ENCODE assay signal across 8 mouse cellular contexts in the genomic region with DNA sequence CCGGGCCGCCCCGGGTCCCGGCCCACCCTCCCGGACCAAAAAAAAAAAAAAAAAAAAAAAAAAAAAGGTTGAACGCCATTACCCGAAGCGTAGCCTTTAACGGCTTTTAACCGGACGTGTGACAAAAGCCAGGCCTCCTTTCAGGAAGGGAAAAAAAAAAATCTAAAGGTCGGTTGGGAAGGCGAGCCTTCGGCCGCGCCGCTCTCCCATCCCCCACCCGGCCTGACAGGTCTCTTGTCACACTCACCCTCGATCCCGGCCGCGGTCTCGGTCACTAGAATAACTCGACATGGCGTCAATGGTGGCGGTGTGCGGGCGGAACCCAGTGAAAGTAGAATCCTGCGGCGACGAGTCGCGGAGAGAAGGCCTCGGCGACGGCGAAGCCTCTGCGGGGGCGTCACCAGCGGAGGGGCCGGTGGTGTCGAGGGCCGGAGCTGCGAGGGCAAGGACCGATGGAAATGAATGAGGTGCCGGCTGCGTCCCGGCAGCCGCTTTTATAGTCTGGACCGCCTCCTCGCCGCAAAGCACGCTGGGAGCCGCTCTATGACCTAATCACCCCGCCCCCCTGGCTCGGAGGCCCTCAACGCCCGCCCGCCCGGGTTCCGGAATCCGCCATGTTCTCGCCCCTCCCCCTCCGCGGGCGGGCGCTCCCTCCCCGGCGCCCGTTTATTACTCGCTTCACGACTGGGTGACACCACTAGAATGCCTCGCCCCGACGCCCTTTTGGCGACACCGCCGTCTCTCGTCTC. TPM values are rescaled to one million over a fixed set of nuclear protein-coding genes. Genes with fewer than 3 reads are reported as not detected.
DNase-seq lines count a peak whose midpoint lies in the region; ATAC-seq and TF ChIP-seq lines count a peak whose summit lies in the region.

No protein-coding gene starts in this region.

- ATAC-seq in heart, embryonic 15.5 days (replicated peaks; ENCODE audit: insufficient number of reproducible peaks, insufficient read depth, low FRiP score, low read depth) = peak; percentile 81
- ATAC-seq in liver, embryonic 13.5 days (ENCODE audit: low read depth) = peak; percentile 77
- ATAC-seq in stomach, postnatal 0 days (ENCODE audit: low FRiP score, low TSS enrichment) = peak; percentile 84

- TF ChIP-seq EP300 in stomach, postnatal 0 days (optimal IDR thresholded peaks at IDR 0.05) = no peak

- peak; percentile 95 for DNase-seq in c-Kit-positive CD71-negative TER-119-negative erythroid progenitor cells, embryonic 14.5 days (ENCODE audit: low read depth)
- peak; percentile 98 for DNase-seq in forebrain, embryonic 10.5 days (ENCODE audit: extremely low spot score, low spot score)
- peak; percentile 99 to 100 for DNase-seq in kidney, postnatal 25 days
- DNase-seq in liver, embryonic 13.5 days = peak; percentile 95
- peak; percentile 99 for DNase-seq in natural killer cell, adult 2 months (ENCODE audit: low spot score in 2 of 2)
- DNase-seq in stomach, postnatal 0 days (ENCODE audit: low spot score) = peak; percentile 99

- no peaks in the 10 kb centered on the region for H3K9me3 ChIP-seq in E14TG2a.4 (ENCODE audit: low read length)
- H3K9me3 ChIP-seq in forebrain, embryonic 10.5 days = no peaks in the 10 kb centered on the region
- H3K9me3 ChIP-seq in heart, embryonic 15.5 days (replicated peaks) = no peaks in the 10 kb centered on the region
- no peaks in the 10 kb centered on the region for H3K9me3 ChIP-seq in liver, embryonic 13.5 days (replicated peaks)
- no peaks in the 10 kb centered on the region for H3K9me3 ChIP-seq in stomach, postnatal 0 days (ENCODE audit: control insufficient read depth, low read length)

- peak overlapping the region; percentile 96 for H3K4me3 ChIP-seq in E14TG2a.4 (replicated peaks; ENCODE audit: low read length)
- peak overlapping the region; percentile 82 for H3K4me3 ChIP-seq in forebrain, embryonic 10.5 days
- H3K4me3 ChIP-seq in heart, embryonic 15.5 days = peak overlapping the region; percentile 87
- peak overlapping the region; percentile 96 for H3K4me3 ChIP-seq in liver, embryonic 13.5 days (replicated peaks)
- H3K4me3 ChIP-seq in stomach, postnatal 0 days (ENCODE audit: low read depth, low read length) = peak overlapping the region; percentile 93

- peaks cover 57% of the 10 kb centered on the region for H3K36me3 ChIP-seq in E14TG2a.4 (ENCODE audit: insufficient read depth, low read length)
- peaks cover 61% of the 10 kb centered on the region for H3K36me3 ChIP-seq in forebrain, embryonic 10.5 days (replicated peaks)
- H3K36me3 ChIP-seq in heart, embryonic 15.5 days = peaks cover 41% of the 10 kb centered on the region
- H3K36me3 ChIP-seq in liver, embryonic 13.5 days = peaks cover 57% of the 10 kb centered on the region
- H3K36me3 ChIP-seq in stomach, postnatal 0 days (ENCODE audit: control insufficient read depth, insufficient read depth, low read length) = peaks cover 16% of the 10 kb centered on the region

- under 1% methylated on average over 79 of the region's 79 CpGs for WGBS in forebrain, embryonic 10.5 days
- WGBS in heart, embryonic 15.5 days = under 1% methylated on average over 66 of the region's 79 CpGs
- WGBS in liver, embryonic 13.5 days (ENCODE audit: insufficient replicate concordance) = under 1% methylated on average over 76 of the region's 79 CpGs
- WGBS in stomach, postnatal 0 days = under 1% methylated on average over 61 of the region's 79 CpGs

- H3K9ac ChIP-seq in heart, embryonic 15.5 days = peak overlapping the region; percentile 99
- peak overlapping the region; percentile 99 for H3K9ac ChIP-seq in liver, embryonic 13.5 days
- H3K9ac ChIP-seq in stomach, postnatal 0 days (ENCODE audit: low read length) = peak overlapping the region; percentile 100

- no peaks in the 10 kb centered on the region for H3K27me3 ChIP-seq in E14TG2a.4 (ENCODE audit: insufficient read depth, low read length)
- no peaks in the 10 kb centered on the region for H3K27me3 ChIP-seq in forebrain, embryonic 10.5 days (ENCODE audit: poor library complexity, severe bottlenecking)
- H3K27me3 ChIP-seq in heart, embryonic 15.5 days = no peaks in the 10 kb centered on the region
- H3K27me3 ChIP-seq in liver, embryonic 13.5 days = no peaks in the 10 kb centered on the region
- H3K27me3 ChIP-seq in stomach, postnatal 0 days (ENCODE audit: control insufficient read depth, insufficient read depth, low read length) = no peaks in the 10 kb centered on the region

- TF ChIP-seq CTCF in E14TG2a.4 (conservative IDR thresholded peaks at IDR 0.05; ENCODE audit: low read length) = no peak
- TF ChIP-seq CTCF in stomach, postnatal 0 days (IDR thresholded peaks at IDR 0.05; ENCODE audit: low read depth) = no peak

- peaks cover 43% of the 10 kb centered on the region for H3K4me1 ChIP-seq in E14TG2a.4 (replicated peaks; ENCODE audit: low read depth, low read length)
- peaks cover 28% of the 10 kb centered on the region for H3K4me1 ChIP-seq in forebrain, embryonic 10.5 days
- H3K4me1 ChIP-seq in heart, embryonic 15.5 days (replicated peaks) = peaks cover 21% of the 10 kb centered on the region
- H3K4me1 ChIP-seq in liver, embryonic 13.5 days (replicated peaks) = peaks cover 41% of the 10 kb centered on the region
- no peaks in the 10 kb centered on the region for H3K4me1 ChIP-seq in stomach, postnatal 0 days (replicated peaks; ENCODE audit: control insufficient read depth, insufficient read depth)

- H3K27ac ChIP-seq in forebrain, embryonic 10.5 days = peak overlapping the region; percentile 99
- peak overlapping the region; percentile 100 for H3K27ac ChIP-seq in heart, embryonic 15.5 days
- H3K27ac ChIP-seq in liver, embryonic 13.5 days = peak overlapping the region; percentile 99
- peak overlapping the region; percentile 100 for H3K27ac ChIP-seq in stomach, postnatal 0 days (replicated peaks)

- peak overlapping the region; percentile 73 for H3K4me2 ChIP-seq in heart, embryonic 15.5 days
- peak overlapping the region; percentile 76 for H3K4me2 ChIP-seq in liver, embryonic 13.5 days
- peak overlapping the region; percentile 68 for H3K4me2 ChIP-seq in stomach, postnatal 0 days (replicated peaks; ENCODE audit: low read depth)

RNA-seq across cellular contexts. Expression of gene Ddx5, which starts 0.8 kb away (rescaled TPM):
- 311 and 330 TPM in 2 replicates for polyA plus RNA-seq in forebrain, embryonic 10.5 days (2016; fragmentation: Nextera tagmentation; extraction: Ambion mirVana)
- 192 and 209 TPM in 2 replicates for polyA plus RNA-seq in heart, embryonic 15.5 days (2015; fragmentation: Nextera tagmentation; extraction: Ambion mirVana)
- polyA plus RNA-seq in liver, embryonic 13.5 days (2015; fragmentation: Nextera tagmentation; extraction: Ambion mirVana) = 131 and 152 TPM in 2 replicates
- polyA plus RNA-seq in stomach, postnatal 0 days (2015; fragmentation: Nextera tagmentation; extraction: Ambion mirVana) = 175 and 178 TPM in 2 replicates

RNA-seq across cellular contexts. Expression of gene Cep95, which starts 0.9 kb away (rescaled TPM):
- polyA plus RNA-seq in forebrain, embryonic 10.5 days (2016; fragmentation: Nextera tagmentation; extraction: Ambion mirVana) = 18.7 and 20.0 TPM in 2 replicates
- polyA plus RNA-seq in heart, embryonic 15.5 days (2015; fragmentation: Nextera tagmentation; extraction: Ambion mirVana) = 12.7 and 14.8 TPM in 2 replicates
- 8.1 and 11.4 TPM in 2 replicates for polyA plus RNA-seq in liver, embryonic 13.5 days (2015; fragmentation: Nextera tagmentation; extraction: Ambion mirVana)
- polyA plus RNA-seq in stomach, postnatal 0 days (2015; fragmentation: Nextera tagmentation; extraction: Ambion mirVana) = 4.9 and 5.7 TPM in 2 replicates

RNA-seq across cellular contexts. Expression of gene Polg2, which starts 8.9 kb away (rescaled TPM):
- polyA plus RNA-seq in forebrain, embryonic 10.5 days (2016; fragmentation: Nextera tagmentation; extraction: Ambion mirVana) = 10.1 and 10.9 TPM in 2 replicates
- 6.6 and 9.0 TPM in 2 replicates for polyA plus RNA-seq in heart, embryonic 15.5 days (2015; fragmentation: Nextera tagmentation; extraction: Ambion mirVana)
- 5.5 and 5.9 TPM in 2 replicates for polyA plus RNA-seq in liver, embryonic 13.5 days (2015; fragmentation: Nextera tagmentation; extraction: Ambion mirVana)
- 8.9 and 10.3 TPM in 2 replicates for polyA plus RNA-seq in stomach, postnatal 0 days (2015; fragmentation: Nextera tagmentation; extraction: Ambion mirVana)

RNA-seq across cellular contexts. Expression of gene Milr1, which starts 37.2 kb away (rescaled TPM):
- polyA plus RNA-seq in forebrain, embryonic 10.5 days (2016; fragmentation: Nextera tagmentation; extraction: Ambion mirVana) = 0.81 and 1.00 TPM in 2 replicates
- 0.88 and 2.6 TPM in 2 replicates for polyA plus RNA-seq in heart, embryonic 15.5 days (2015; fragmentation: Nextera tagmentation; extraction: Ambion mirVana)
- 2.6 and 2.7 TPM in 2 replicates for polyA plus RNA-seq in liver, embryonic 13.5 days (2015; fragmentation: Nextera tagmentation; extraction: Ambion mirVana)
- polyA plus RNA-seq in stomach, postnatal 0 days (2015; fragmentation: Nextera tagmentation; extraction: Ambion mirVana) = 2.2 and 2.8 TPM in 2 replicates

RNA-seq across cellular contexts. Expression of gene Pecam1, which starts 37.8 kb away (rescaled TPM):
- polyA plus RNA-seq in forebrain, embryonic 10.5 days (2016; fragmentation: Nextera tagmentation; extraction: Ambion mirVana) = 16.0 and 16.9 TPM in 2 replicates
- polyA plus RNA-seq in heart, embryonic 15.5 days (2015; fragmentation: Nextera tagmentation; extraction: Ambion mirVana) = 69.2 and 78.7 TPM in 2 replicates
- polyA plus RNA-seq in liver, embryonic 13.5 days (2015; fragmentation: Nextera tagmentation; extraction: Ambion mirVana) = 6.1 and 8.6 TPM in 2 replicates
- 20.2 and 20.4 TPM in 2 replicates for polyA plus RNA-seq in stomach, postnatal 0 days (2015; fragmentation: Nextera tagmentation; extraction: Ambion mirVana)

Comparison
In these comparisons a context has a peak if more than half of its experiments do, and no peak if none do; other contexts are left out.
1. Peak in every context shown above with its lines: DNase-seq, ATAC-seq, H3K4me3 ChIP-seq and H3K27ac ChIP-seq.